15 mouse cellular contexts compared by ENCODE assay signal in genomic region chr2:73593101-73593439, GRCm38 (mm10). TPM values are rescaled to one million over a fixed set of nuclear protein-coding genes. Genes with fewer than 3 reads are reported as not detected.
A peak's percentile ranks its signal among the peaks of the same experiment; 100 is the strongest.
DNase-seq lines count a peak whose midpoint lies in the region; ATAC-seq and TF ChIP-seq lines count a peak whose summit lies in the region.
"Had no signal": no experiment of that assay in that cellular context is flagged by ENCODE, and none has a peak within 500 bp of the region (broad histone marks: within the 10 kb centered on the region; RNA-seq: fewer than 3 reads in every experiment).

No protein-coding gene starts in this region.

- H3K4me3 ChIP-seq in heart, embryonic 12.5 days = no peak overlapping the region
- H3K4me3 ChIP-seq in left cerebral cortex, adult 2 months = no peak overlapping the region
- H3K4me3 ChIP-seq in small intestine, adult 2 months (ENCODE audit: low read depth, low read length) = no peak overlapping the region
- H3K4me3 ChIP-seq: midbrain, embryonic 12.5 days; neural tube, embryonic 12.5 days had no signal

- H3K27me3 ChIP-seq in heart, embryonic 12.5 days (replicated peaks) = no peaks in the 10 kb centered on the region
- H3K27me3 ChIP-seq in small intestine, adult 2 months (ENCODE audit: control insufficient read depth, insufficient read depth, low read length) = no peaks in the 10 kb centered on the region

- H3K4me1 ChIP-seq in heart, embryonic 12.5 days (replicated peaks) = peaks cover 68% of the 10 kb centered on the region
- H3K4me1 ChIP-seq in small intestine, adult 2 months (ENCODE audit: control insufficient read depth, insufficient read depth, insufficient read length, low read length) = peaks cover 2% of the 10 kb centered on the region; the same call in 1 of the 2 replicates

- H3K9me3 ChIP-seq in heart, embryonic 12.5 days (replicated peaks) = no peaks in the 10 kb centered on the region
- H3K9me3 ChIP-seq: midbrain, embryonic 12.5 days; neural tube, embryonic 12.5 days had no signal

- TF ChIP-seq CTCF in left cerebral cortex, adult 2 months (IDR thresholded peaks at IDR 0.05) = no peak
- no peak for TF ChIP-seq CTCF in small intestine, adult 2 months (IDR thresholded peaks at IDR 0.05; ENCODE audit: extremely low read depth, insufficient read length, insufficient replicate concordance, low read depth, low read length)

- no peaks in the 10 kb centered on the region for H3K36me3 ChIP-seq in heart, embryonic 12.5 days
- no peaks in the 10 kb centered on the region for H3K36me3 ChIP-seq in small intestine, adult 2 months (ENCODE audit: control insufficient read depth, insufficient read depth, low read length)
- H3K36me3 ChIP-seq: midbrain, embryonic 12.5 days; neural tube, embryonic 12.5 days had no signal

- ATAC-seq in heart, embryonic 12.5 days (ENCODE audit: insufficient number of reproducible peaks, low FRiP score) = no peak
- ATAC-seq: forebrain, postnatal 0 days had no signal

- intact Hi-C loops in heart, postnatal 36 days (cut with DNase I) = no loop called here
- intact Hi-C loops in left cerebral cortex, adult 2 months (cut with DNase I) = loop anchor here (2.0 kb wide), 1 partner anchor 64 kb away; no protein-coding TSS in a partner anchor

- WGBS in heart, embryonic 12.5 days = 69% methylated on average over 2 of the region's 2 CpGs
- 67% methylated on average over 2 of the region's 2 CpGs for WGBS in small intestine, adult 2 months

- no peak overlapping the region for H3K9ac ChIP-seq in heart, embryonic 12.5 days
- H3K9ac ChIP-seq: forebrain, postnatal 0 days; hindbrain, embryonic 14.5 days; midbrain, embryonic 12.5 days; neural tube, embryonic 12.5 days had no signal

- no peak for TF ChIP-seq POLR2A in small intestine, adult 2 months (IDR thresholded peaks at IDR 0.05; ENCODE audit: low read depth, low read length)

- no peak overlapping the region for H3K4me2 ChIP-seq in heart, embryonic 12.5 days
- H3K4me2 ChIP-seq: hindbrain, embryonic 14.5 days; midbrain, embryonic 12.5 days; neural tube, embryonic 12.5 days had no signal

- DNase-seq in heart, postnatal 36 days = no peak
- no peak for DNase-seq in left cerebral cortex, adult 2 months (ENCODE audit: extremely low spot score in 1 of 2, low spot score in 2 of 2)
- DNase-seq in left cerebral cortex, adult 9 months (ENCODE audit: low spot score in 2 of 2) = no peak
- peak; percentile 25 for DNase-seq in MN1 (ENCODE audit: low spot score)
- DNase-seq in urinary bladder, postnatal 14 days (ENCODE audit: low spot score) = no peak
- DNase-seq: cerebellum, adult 11 months; forebrain, postnatal 0 days; left cerebral cortex, postnatal 4 days had no signal

- peak overlapping the region; percentile 1; the same call in 1 of the 2 replicates for H3K27ac ChIP-seq in heart, embryonic 12.5 days (ENCODE audit: poor library complexity, severe bottlenecking)
- peak overlapping the region; percentile 97 for H3K27ac ChIP-seq in left cerebral cortex, adult 2 months
- peak overlapping the region; percentile 66 for H3K27ac ChIP-seq in small intestine, adult 2 months (ENCODE audit: insufficient read depth, low read depth, low read length)
- H3K27ac ChIP-seq: hindbrain, embryonic 14.5 days; midbrain, embryonic 12.5 days; neural tube, embryonic 12.5 days had no signal

RNA-seq across cellular contexts. Expression of gene Chrna1, which starts 12.9 kb away (rescaled TPM):
- polyA plus RNA-seq in heart, embryonic 12.5 days (2016; fragmentation: Nextera tagmentation; extraction: Ambion mirVana) = 0.06 and 0.14 TPM in 2 replicates
- not detected for total RNA-seq in heart, postnatal 36 days (2021)
- under 1 TPM; 0.12 to 0.25 TPM for total RNA-seq in left cerebral cortex, adult 2 months (2021)
- polyA plus RNA-seq in small intestine, adult 2 months (2012; rRNA removed) = not detected in 2 replicates
- total RNA-seq: adrenal gland, adult 18-20 months; common myeloid progenitor, adult 5-6 weeks had no signal

Comparison
In these comparisons a context has a peak if more than half of its experiments do, and no peak if none do; other contexts are left out.
1. H3K27ac ChIP-seq: peak in every context shown above with its lines; median percentile 97 in left cerebral cortex, adult 2 months; 66 in small intestine, adult 2 months; 1 in heart, embryonic 12.5 days.